Mouse (Mus musculus): Measurements from ENCODE around the gene Jtb. TPM values are rescaled to one million over a fixed set of nuclear protein-coding genes. Genes with fewer than 3 reads are reported as not detected.

Jtb gene
- total and polyA plus RNA-seq, 2 experiments from 2014 or later: 87.2 to 116 TPM

DNA sequence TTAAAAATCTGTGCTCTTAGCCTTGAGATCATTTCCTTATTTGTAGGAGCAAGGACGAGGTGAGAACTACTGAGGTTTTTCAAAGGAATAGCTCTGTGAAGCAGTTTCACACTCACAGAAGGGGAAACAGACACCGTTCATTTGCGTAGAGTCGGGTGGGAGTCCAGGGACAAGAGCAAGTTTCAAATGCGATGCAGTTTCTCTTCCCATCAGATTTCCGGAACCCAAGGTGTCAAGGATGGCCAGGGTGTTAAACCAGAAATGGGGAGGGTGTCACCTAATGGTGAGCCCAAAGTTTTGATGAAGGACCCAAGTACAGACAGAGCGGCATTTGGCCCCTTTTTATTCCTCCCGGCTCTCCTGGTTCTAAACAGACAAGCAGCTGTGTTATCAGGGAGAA, 322 bp upstream of the Jtb start:
- H3K9me3 ChIP-seq (replicated peaks; ENCODE audit: control insufficient read depth, low read length): no peaks in the 10 kb centered on the region
- WGBS: 8% methylated on average over 8 of the region's 8 CpGs
- peak overlapping the region; percentile 81 for H3K4me3 ChIP-seq (ENCODE audit: low read depth, low read length)
- TF ChIP-seq CTCF (IDR thresholded peaks at IDR 0.05; ENCODE audit: low read depth) (no peak), EP300 (IDR thresholded peaks at IDR 0.05; ENCODE audit: low read depth) (0 out of 2 replicates have a peak, but pooled peaks have one; percentile 22)
- H3K27ac ChIP-seq (ENCODE audit: low read depth): no peak overlapping the region
- peak overlapping the region; percentile 94 for H3K4me2 ChIP-seq (ENCODE audit: low read depth, low read length)
- peaks cover 25% of the 10 kb centered on the region for H3K36me3 ChIP-seq (replicated peaks; ENCODE audit: control insufficient read depth, insufficient read depth, low read length)
- DNase-seq (ENCODE audit: low spot score): no peak
- peaks cover 7% of the 10 kb centered on the region for H3K4me1 ChIP-seq (ENCODE audit: control insufficient read depth, insufficient read depth)
- no peaks in the 10 kb centered on the region for H3K27me3 ChIP-seq (ENCODE audit: control insufficient read depth, insufficient read depth, low read length)
- no peak for ATAC-seq (ENCODE audit: insufficient read depth, low read depth)
- 0 out of 2 replicates have a peak overlapping the region, but pooled peaks have one; percentile 82 for H3K9ac ChIP-seq (replicated peaks; ENCODE audit: low read depth, low read length)

DNA sequence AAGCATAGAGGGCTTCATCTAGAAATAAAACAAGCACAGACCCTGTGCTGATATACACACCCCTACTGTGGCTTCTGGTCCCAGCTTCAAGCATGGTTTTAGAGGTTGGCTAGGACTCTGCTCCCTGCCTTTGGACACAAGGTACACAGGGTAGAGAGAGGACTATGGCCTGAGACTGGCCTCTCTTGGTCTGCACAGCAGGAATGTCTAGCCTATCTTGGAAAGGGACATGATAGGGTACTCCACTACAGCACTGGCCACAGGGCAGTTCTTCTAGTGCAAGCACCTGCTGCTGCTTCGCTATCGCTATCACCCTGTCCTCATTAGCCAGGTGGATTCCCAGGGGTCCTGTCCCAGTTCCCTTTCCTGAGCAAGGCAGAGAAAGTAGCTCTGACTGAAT, 9.9 kb downstream of the Jtb start:
- ATAC-seq (ENCODE audit: insufficient read depth, low read depth) (no peak), DNase-seq (ENCODE audit: low spot score) (no peak)
- WGBS: 96% methylated on average over 2 of the region's 2 CpGs
- TF ChIP-seq CTCF (IDR thresholded peaks at IDR 0.05; ENCODE audit: low read depth): no peak
- no peak for TF ChIP-seq EP300 (IDR thresholded peaks at IDR 0.05; ENCODE audit: low read depth)
- Histone ChIP-seq H3K27me3 (ENCODE audit: control insufficient read depth, insufficient read depth, low read length) (no peaks in the 10 kb centered on the region), H3K4me2 (ENCODE audit: low read depth, low read length) (no peak overlapping the region), H3K27ac (ENCODE audit: low read depth) (no peak overlapping the region), H3K36me3 (replicated peaks; ENCODE audit: control insufficient read depth, insufficient read depth, low read length) (peaks cover 9% of the 10 kb centered on the region), H3K9me3 (replicated peaks; ENCODE audit: control insufficient read depth, low read length) (no peaks in the 10 kb centered on the region), H3K9ac (replicated peaks; ENCODE audit: low read depth, low read length) (no peak overlapping the region), H3K4me1 (ENCODE audit: control insufficient read depth, insufficient read depth) (peaks cover 8% of the 10 kb centered on the region; the same call in 1 of the 2 replicates), H3K4me3 (ENCODE audit: low read depth, low read length) (no peak overlapping the region)

DNA sequence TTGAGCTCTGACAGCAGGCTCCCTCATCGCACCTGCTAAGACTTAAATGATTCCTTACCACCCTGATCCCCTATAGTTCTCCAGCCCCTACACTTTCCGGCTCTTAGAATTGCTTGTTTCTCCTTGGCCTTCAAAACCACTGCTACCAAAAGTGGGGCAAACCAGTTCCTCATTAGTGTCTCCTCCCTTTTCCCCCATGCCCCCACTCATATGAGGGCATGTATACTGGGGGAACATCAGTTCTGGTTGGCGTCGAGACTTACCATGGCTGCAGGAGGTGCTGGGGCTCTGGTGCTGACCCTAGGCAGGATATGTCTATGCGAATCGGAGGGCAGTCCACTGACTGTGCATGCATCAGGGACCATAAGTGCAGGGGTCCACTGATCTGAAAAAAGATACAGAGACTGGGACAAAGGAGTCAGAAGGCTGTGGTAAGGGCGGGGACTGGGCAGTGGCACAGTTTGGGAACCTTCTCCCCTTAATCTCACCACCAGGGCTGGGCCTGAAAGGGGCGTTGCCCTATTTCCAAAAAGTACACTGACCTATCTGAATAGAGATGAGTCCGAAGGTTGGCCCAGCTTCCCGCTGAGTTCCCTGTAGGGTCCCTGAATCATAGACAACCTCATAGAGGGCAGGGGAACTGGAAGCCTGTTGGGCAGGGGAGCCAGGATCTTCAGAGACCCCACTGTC, 10.4 kb downstream of the Jtb start:
- Histone ChIP-seq H3K4me3 (ENCODE audit: low read depth, low read length) (no peak overlapping the region), H3K36me3 (replicated peaks; ENCODE audit: control insufficient read depth, insufficient read depth, low read length) (0 out of 2 replicates have a peak, but pooled peaks cover 3% of the 10 kb centered on the region), H3K4me2 (ENCODE audit: low read depth, low read length) (no peak overlapping the region), H3K4me1 (ENCODE audit: control insufficient read depth, insufficient read depth) (peaks cover 8% of the 10 kb centered on the region; the same call in 1 of the 2 replicates), H3K9me3 (replicated peaks; ENCODE audit: control insufficient read depth, low read length) (no peaks in the 10 kb centered on the region), H3K27ac (ENCODE audit: low read depth) (no peak overlapping the region), H3K27me3 (ENCODE audit: control insufficient read depth, insufficient read depth, low read length) (no peaks in the 10 kb centered on the region), H3K9ac (replicated peaks; ENCODE audit: low read depth, low read length) (no peak overlapping the region)
- 87% methylated on average over 10 of the region's 10 CpGs for WGBS
- no peak for DNase-seq (ENCODE audit: low spot score)
- ATAC-seq (ENCODE audit: insufficient read depth, low read depth): no peak
- TF ChIP-seq CTCF (IDR thresholded peaks at IDR 0.05; ENCODE audit: low read depth) (no peak), EP300 (IDR thresholded peaks at IDR 0.05; ENCODE audit: low read depth) (no peak)

DNA sequence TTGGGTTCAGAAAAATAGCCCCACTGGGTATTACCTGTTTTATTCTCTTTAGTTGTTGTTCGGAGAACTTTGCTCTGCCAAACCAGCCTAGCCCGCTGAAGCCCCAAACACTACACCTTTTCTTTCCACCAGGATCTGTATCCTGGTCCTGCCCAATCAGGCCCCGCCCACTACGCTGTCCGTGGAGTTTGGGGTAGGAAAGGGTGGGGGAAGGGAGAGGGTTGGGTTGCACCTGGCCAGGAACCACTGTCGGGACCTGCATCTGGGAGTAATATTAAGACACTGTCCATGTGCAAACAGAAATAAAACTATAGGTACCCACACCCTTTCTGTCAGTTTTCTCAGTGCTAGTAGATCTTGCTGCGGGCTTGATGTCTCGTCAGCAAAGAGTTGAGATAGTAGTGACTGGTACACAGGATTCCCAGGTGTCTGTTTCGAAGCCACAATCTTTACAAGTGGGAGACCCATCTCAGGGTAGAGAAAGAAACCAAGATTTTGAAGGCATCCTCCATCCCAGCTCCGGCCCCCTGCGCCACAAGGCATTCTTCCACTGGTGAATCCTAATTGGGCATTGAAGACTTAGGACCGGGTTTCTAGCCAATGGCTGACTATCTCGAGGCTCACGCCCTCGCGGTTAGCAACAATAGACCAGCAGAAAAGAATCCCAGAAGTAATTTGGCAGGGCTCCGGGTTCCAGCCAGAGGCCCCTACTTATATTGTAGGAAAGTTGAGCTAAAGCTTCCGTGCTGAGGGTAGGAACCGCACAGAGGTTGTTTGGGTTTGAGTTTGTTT, 11.8 kb downstream of the Jtb start, which contains the start of gene Creb3l4:
Gene Creb3l4 (minus strand): TSS at position 529 of the 792 bp plus-strand sequence.
- 7% methylated on average over 19 of the region's 19 CpGs for WGBS
- ATAC-seq (ENCODE audit: insufficient read depth, low read depth) (peak; percentile 54), DNase-seq (ENCODE audit: low spot score) (peak; percentile 76)
- Histone ChIP-seq H3K4me2 (ENCODE audit: low read depth, low read length) (peak within 1 kb of the TSS; percentile 66), H3K9ac (replicated peaks; ENCODE audit: low read depth, low read length) (peak within 1 kb of the TSS; percentile 22; the same call in 1 of the 2 replicates), H3K27ac (ENCODE audit: low read depth) (no peak within 1 kb of the TSS; the same call in 1 of the 2 replicates), H3K36me3 (replicated peaks; ENCODE audit: control insufficient read depth, insufficient read depth, low read length) (no peaks in the 10 kb centered on the region), H3K27me3 (ENCODE audit: control insufficient read depth, insufficient read depth, low read length) (no peaks in the 10 kb centered on the region), H3K9me3 (replicated peaks; ENCODE audit: control insufficient read depth, low read length) (no peaks in the 10 kb centered on the region), H3K4me1 (ENCODE audit: control insufficient read depth, insufficient read depth) (peaks cover 8% of the 10 kb centered on the region; the same call in 1 of the 2 replicates), H3K4me3 (ENCODE audit: low read depth, low read length) (peak within 1 kb of the TSS; percentile 42)
- TF ChIP-seq CTCF (IDR thresholded peaks at IDR 0.05; ENCODE audit: low read depth) (no peak), EP300 (IDR thresholded peaks at IDR 0.05; ENCODE audit: low read depth) (no peak)

DNA sequence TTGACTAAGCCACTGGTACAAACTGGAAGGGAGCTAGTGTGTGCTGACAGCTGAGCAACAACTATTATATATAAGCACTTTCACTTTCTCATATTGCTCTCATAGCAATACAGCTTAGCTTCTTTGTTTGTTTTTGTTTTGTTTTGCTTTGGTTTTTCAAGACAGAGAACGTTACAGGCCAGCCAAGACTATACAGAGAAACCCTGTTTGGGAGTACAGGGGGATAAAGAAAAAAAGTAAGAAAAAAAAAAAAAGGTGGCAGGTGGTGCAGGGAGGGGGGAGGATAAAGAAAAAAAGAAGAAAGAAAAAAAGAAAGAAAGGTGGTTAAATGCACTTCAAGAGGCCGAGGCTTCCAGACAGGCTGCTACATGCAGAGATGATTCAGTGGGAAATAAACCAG, 14.0 kb downstream of the Jtb start:
- H3K4me2 ChIP-seq (ENCODE audit: low read depth, low read length): no peak overlapping the region
- peaks cover 8% of the 10 kb centered on the region; the same call in 1 of the 2 replicates for H3K4me1 ChIP-seq (ENCODE audit: control insufficient read depth, insufficient read depth)
- no peak for DNase-seq (ENCODE audit: low spot score)
- H3K27ac ChIP-seq (ENCODE audit: low read depth): no peak overlapping the region
- H3K4me3 ChIP-seq (ENCODE audit: low read depth, low read length): no peak overlapping the region
- no peak for ATAC-seq (ENCODE audit: insufficient read depth, low read depth)
- H3K9ac ChIP-seq (replicated peaks; ENCODE audit: low read depth, low read length): no peak overlapping the region
- no peaks in the 10 kb centered on the region for H3K9me3 ChIP-seq (replicated peaks; ENCODE audit: control insufficient read depth, low read length)
- WGBS: 66% methylated on average over 2 of the region's 2 CpGs
- TF ChIP-seq EP300 (IDR thresholded peaks at IDR 0.05; ENCODE audit: low read depth) (no peak), CTCF (IDR thresholded peaks at IDR 0.05; ENCODE audit: low read depth) (no peak)
- H3K36me3 ChIP-seq (replicated peaks; ENCODE audit: control insufficient read depth, insufficient read depth, low read length): peaks cover 6% of the 10 kb centered on the region
- H3K27me3 ChIP-seq (ENCODE audit: control insufficient read depth, insufficient read depth, low read length): no peaks in the 10 kb centered on the region
